Mouse (Mus musculus) cerebellum, adult 9-11 months (tissue): ENCODE results near the gene Slc37a1.

Experiments
- DNase-seq: peaks from one replicate; pipeline ENCODE4 v3.0.0; 2022

Slc37a1 gene

GRCm38 (mm10) chr17:31286492-31286891 lies at the start of gene Slc37a1:
TSS of gene Slc37a1 (plus strand) at chr17:31286792.
- DNase-seq: no peak

DNA sequence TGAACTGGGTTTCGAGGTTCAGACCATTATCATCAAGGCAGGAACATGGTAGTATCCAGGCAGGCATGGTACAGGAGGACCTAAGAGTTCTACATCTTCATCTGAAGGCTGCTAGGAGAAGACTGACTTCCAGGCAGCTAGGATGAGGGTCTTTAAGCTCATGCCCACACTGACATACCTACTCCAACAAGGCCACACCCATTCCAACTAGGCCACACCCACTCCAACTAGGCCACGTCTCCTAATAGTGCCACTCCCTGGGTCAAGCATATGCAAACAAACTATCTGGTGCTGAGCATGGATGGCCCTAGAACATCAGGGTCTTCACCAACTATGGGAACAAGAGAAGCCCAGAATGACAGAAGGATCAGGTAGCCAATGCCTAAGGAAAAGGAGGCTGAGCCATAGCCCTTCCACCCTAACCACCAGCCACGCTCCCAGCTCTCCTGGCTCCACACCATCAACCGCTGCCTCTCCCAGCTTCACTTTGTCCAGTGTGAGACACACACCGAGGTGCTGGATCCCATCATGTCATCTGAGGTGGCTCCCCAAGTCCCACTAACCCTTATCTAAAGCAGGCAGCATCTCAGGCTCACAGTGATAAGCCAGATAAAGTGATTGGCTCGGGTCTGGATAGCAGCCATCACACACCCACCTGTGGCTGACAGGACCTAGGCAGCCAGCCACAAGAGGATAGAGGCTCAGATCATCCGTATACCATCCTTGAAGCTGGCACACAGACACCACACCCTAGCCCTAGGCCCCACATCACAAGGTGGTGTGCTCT lies 48.2 kb upstream of the Slc37a1 start:
- DNase-seq: no peak

DNA sequence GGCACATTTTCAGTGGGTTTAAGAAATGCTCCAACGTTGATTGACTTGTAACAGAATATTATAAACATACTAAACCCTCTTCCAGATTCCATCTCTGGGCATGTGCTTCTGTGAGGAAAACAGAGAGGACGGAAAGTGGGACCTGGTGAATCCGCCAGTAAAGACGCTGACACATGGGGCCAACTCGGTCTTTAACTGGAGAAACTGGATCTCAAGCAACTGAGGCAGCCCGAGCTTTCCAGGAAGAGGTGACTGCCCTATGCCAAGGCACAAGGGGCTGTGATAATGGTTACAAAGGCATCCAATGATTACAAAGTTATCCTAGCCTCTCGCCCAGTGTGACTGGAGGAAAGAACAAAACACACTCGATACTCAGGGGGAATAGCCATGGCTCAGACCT lies 45.4 kb upstream of the Slc37a1 start:
- DNase-seq: no peak

DNA sequence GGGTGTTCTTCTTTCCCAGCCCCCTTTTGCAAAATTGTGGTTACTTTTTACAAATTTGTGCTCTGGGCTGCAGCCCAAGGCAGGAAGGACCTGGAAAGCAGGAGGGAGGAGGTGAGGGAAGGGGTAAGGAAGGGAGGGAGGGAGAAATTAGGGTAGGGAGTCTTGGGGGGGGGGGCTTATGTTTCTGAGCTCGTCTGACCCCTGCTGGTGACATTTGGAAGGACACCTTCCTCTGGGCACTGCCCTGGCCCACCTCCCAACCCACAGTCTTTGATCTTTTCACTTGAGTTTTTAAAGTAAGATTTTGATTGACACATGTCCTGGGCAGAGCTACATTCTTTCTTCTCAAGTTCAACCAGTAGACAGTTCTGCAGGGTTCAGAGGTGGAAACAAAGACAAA lies 43.8 kb upstream of the Slc37a1 start:
- DNase-seq: no peak

GRCm38 (mm10) chr17:31245321-31245720 lies 41.3 kb upstream of the Slc37a1 start:
- DNase-seq: no peak

DNA sequence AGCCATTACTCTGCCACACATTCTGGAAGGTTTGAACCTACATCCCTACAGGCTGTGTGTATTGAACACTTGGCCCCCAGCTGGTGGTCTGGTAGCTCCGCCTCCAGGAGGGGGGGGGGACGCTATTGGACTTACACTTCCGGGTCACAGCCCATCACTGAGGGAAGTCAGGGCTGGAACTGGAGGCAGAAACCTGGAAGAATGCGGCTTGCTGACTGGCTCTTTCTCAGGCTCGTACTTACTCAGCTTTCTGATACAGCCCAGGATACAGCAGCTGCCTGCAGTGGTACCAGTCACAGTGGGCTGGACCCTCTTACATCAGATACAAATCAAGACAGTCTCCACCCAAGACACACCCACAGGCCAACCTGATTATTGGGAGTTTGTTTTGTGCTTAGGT lies 39.4 kb upstream of the Slc37a1 start:
- no peak for DNase-seq

- DNase-seq: no peak
Measured at GRCm38 (mm10) chr17:31253951-31254350, 32.6 kb upstream of the Slc37a1 start.

GRCm38 (mm10) chr17:31254463-31254931 lies 32.1 kb upstream of the Slc37a1 start:
- peak; percentile 93 for DNase-seq

DNA sequence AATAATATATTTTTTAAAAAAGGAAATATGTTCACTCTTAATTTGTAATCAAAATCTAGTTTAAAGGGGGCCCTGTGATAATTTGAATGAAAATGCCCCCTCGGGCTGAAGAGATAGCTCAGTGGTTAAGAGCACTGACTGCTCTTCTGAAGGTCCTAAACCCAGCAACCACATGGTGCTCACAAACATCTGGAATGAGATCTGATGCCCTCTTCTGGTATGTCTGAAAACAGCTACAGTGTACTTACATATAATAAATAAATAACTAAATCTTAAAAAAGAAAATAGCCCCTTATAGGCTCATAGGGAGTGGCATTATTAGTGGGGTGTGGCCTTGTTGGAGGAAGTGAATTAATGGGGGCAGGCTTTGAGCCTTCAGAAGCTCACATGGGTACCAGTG lies 29.4 kb upstream of the Slc37a1 start:
- no peak for DNase-seq

GRCm38 (mm10) chr17:31257898-31258297 lies 28.7 kb upstream of the Slc37a1 start:
- DNase-seq: no peak

DNA sequence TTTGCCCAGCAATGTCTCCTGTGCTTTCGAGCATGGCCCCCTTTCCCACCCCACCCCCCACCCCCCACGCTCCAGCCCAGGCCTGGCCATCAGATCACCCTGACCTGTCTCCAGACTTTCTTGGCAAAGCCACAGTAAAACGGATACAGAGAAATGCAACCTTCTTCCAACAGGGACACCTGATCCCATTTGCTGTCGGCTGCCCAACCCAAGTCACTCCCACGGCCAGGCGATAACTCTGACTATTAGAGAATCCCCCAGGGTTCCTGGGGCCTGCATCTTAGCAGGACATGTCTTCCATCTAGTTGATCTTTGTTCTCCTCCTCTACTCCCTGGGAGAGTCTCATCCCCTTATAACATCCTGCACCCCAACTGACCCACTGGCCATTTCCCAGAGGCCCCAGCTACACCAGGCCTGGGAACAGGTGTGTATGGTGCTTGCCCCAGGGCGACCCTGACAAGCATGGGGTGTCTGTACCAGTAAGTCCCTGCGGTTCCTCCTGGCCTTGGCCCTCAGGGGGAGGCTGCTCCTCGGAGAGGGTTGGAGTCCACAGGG lies 28.2 kb upstream of the Slc37a1 start:
- DNase-seq: no peak

- no peak for DNase-seq
Measured at GRCm38 (mm10) chr17:31259145-31259544, 27.4 kb upstream of the Slc37a1 start.

GRCm38 (mm10) chr17:31259825-31260224 lies 26.8 kb upstream of the Slc37a1 start:
- DNase-seq: no peak

DNA sequence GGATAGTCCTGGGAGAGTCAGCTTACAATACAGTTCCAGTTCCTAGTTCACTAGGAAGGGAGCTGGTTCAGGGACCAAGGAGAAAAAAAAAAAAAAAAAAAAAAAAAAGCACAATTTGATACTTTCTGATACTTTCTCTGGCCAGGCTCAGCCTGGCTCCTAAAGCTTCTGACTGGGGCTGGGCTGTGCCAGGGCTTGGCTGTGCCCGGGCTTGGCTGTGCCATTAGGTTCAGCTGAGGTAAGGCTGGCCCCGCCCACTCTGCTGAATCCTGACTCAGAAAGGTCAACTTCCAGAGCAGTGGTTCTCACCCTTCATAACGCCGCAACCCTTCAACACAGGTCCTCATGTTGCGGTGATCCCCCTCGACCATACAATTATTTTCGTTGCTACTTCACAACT lies 26.2 kb upstream of the Slc37a1 start:
- DNase-seq: no peak

DNA sequence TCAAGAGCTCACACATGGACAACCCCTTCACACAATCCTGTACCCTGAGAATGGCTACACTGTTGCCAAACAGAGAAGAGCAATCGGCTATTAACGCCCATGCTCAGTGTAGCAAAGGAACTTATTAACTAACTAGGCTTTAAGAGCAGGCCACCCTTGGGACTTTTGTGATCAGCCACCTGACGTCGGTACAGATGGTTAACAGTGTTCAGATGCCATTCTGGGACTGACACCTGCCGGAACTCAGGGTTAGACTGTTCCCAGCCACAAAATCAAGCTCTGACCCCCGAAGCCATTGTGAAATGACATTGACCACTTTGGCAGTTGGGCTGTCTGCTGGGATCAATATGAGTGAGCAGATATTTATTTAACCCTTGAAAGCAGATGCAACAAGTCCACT lies 25.2 kb upstream of the Slc37a1 start:
- DNase-seq: no peak

DNA sequence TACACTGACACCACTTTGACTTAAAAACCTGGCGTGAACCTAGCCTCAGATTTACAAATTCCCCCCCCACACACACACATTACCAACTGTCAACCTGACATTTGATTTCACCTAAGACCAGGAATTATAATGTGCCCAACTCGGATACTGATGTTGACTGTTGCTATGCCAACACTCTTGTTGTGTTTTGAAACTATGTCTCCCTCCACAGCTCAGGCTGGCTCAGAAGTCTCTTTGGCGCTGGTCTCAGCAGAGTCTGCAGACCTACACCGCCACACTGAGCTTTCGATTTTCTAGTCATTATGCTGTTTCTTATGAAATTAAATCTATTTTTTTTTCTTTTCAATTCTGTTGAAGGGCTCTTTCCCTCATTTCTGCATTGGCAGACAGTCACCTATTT lies 23.9 kb upstream of the Slc37a1 start:
- no peak for DNase-seq

- no peak for DNase-seq
Measured at GRCm38 (mm10) chr17:31263770-31264169, 22.8 kb upstream of the Slc37a1 start.

DNA sequence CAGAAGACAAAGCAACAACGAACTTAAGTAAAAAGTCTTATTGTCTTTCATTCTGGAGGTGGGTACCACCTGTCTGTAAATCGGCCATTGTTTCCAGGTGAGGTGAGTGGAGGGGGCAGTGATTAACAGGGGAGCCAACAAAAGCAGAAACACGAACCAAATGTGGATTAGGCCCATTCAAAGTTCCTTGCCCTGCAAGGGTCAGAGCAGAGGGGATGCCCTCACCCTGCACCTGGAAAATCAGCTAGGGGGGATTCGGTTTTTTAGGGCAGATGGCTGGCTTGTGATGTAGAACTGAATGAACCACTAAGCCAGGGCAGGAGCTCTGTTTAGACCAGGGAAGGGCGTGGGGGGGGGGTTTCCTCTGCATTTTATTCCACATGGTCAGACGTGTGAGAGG lies 22.2 kb upstream of the Slc37a1 start:
- DNase-seq: no peak

GRCm38 (mm10) chr17:31265171-31265572 lies 21.4 kb upstream of the Slc37a1 start:
- DNase-seq: no peak

GRCm38 (mm10) chr17:31265831-31266230 lies 20.8 kb upstream of the Slc37a1 start:
- DNase-seq: no peak

GRCm38 (mm10) chr17:31266321-31266950 lies 20.2 kb upstream of the Slc37a1 start:
- no peak for DNase-seq

GRCm38 (mm10) chr17:31267138-31267537 lies 19.5 kb upstream of the Slc37a1 start:
- no peak for DNase-seq

- no peak for DNase-seq
Measured at GRCm38 (mm10) chr17:31267603-31268002, 19.0 kb upstream of the Slc37a1 start.

GRCm38 (mm10) chr17:31268016-31268415 lies 18.6 kb upstream of the Slc37a1 start:
- no peak for DNase-seq
